Mouse (Mus musculus): ENCODE data around the gene Nit1.
A peak's percentile ranks its signal among the peaks of the same experiment; 100 is the strongest.

Gene Nit1

GRCm38 (mm10) chr1:171345225-171346094, at the start of gene Nit1, which contains the start of gene Pfdn2:
Gene Nit1, minus strand, starts transcription at chr1:171345646.
Gene Pfdn2, plus strand, starts transcription at chr1:171345670.
- DNase-seq, result peak; percentile 93

GRCm38 (mm10) chr1:171390101-171390500, 44.7 kb upstream of the Nit1 start:
- DNase-seq, result peak; percentile 49

GRCm38 (mm10) chr1:171388376-171389102, 43.1 kb upstream of the Nit1 start, which contains the start of gene Arhgap30:
Gene Arhgap30, plus strand, starts transcription at chr1:171388954.
- DNase-seq, result peak; percentile 51

GRCm38 (mm10) chr1:171387099-171387498, 41.7 kb upstream of the Nit1 start:
- DNase-seq, result no peak

GRCm38 (mm10) chr1:171385171-171385570, 39.7 kb upstream of the Nit1 start:
- DNase-seq, result no peak

- DNase-seq, result no peak
Observed at GRCm38 (mm10) chr1:171384361-171384760, 38.9 kb upstream of the Nit1 start.

- DNase-seq, result no peak
Observed at GRCm38 (mm10) chr1:171382096-171382620, 36.7 kb upstream of the Nit1 start.

GRCm38 (mm10) chr1:171379935-171380599, 34.6 kb upstream of the Nit1 start:
- peak; percentile 87 for DNase-seq

- no peak for DNase-seq
Observed at GRCm38 (mm10) chr1:171378298-171378697, 32.9 kb upstream of the Nit1 start.

GRCm38 (mm10) chr1:171375646-171376097, 30.2 kb upstream of the Nit1 start:
- peak; percentile 76 for DNase-seq

- DNase-seq, result no peak
Observed at GRCm38 (mm10) chr1:171373946-171374345, 28.5 kb upstream of the Nit1 start.

GRCm38 (mm10) chr1:171372880-171373279, 27.4 kb upstream of the Nit1 start:
- no peak for DNase-seq

- peak; percentile 64 for DNase-seq
Observed at GRCm38 (mm10) chr1:171369845-171370556, 24.6 kb upstream of the Nit1 start, which contains the start of gene Nectin4. Gene Nectin4, plus strand, starts transcription at chr1:171370099.

GRCm38 (mm10) chr1:171365934-171366333, 20.5 kb upstream of the Nit1 start:
- DNase-seq, result no peak

GRCm38 (mm10) chr1:171361106-171362103, 16.0 kb upstream of the Nit1 start:
- peak; percentile 80 for DNase-seq

GRCm38 (mm10) chr1:171360656-171361055, 15.2 kb upstream of the Nit1 start, which contains the start of gene Klhdc9:
Gene Klhdc9, minus strand, starts transcription at chr1:171360798.
- DNase-seq, result peak; percentile 75

- DNase-seq, result no peak
Observed at GRCm38 (mm10) chr1:171360253-171360652, 14.8 kb upstream of the Nit1 start.

- peak; percentile 33 for DNase-seq
Observed at GRCm38 (mm10) chr1:171358421-171358820, 13.0 kb upstream of the Nit1 start.

- no peak for DNase-seq
Observed at GRCm38 (mm10) chr1:171356814-171357213, 11.4 kb upstream of the Nit1 start.

- DNase-seq, result peak; percentile 35
Observed at GRCm38 (mm10) chr1:171355812-171356340, 10.4 kb upstream of the Nit1 start.
